Comparison of ENCODE assay signal across 8 mouse cellular contexts in genomic region chr1:138328320-138328719, GRCm38 (mm10). TPM values are rescaled to one million over a fixed set of nuclear protein-coding genes. Genes with fewer than 3 reads are reported as not detected.
DNase-seq lines count a peak whose midpoint lies in the region; ATAC-seq and TF ChIP-seq lines count a peak whose summit lies in the region.
"Had no signal": no experiment of that assay in that cellular context is flagged by ENCODE, and none has a peak within 500 bp of the region (broad histone marks: within the 10 kb centered on the region; RNA-seq: fewer than 3 reads in every experiment).

No protein-coding gene starts in this region.

- no peaks in the 10 kb centered on the region for H3K4me1 ChIP-seq in G1E (ENCODE audit: insufficient read depth, low read depth, low read length)

- DNase-seq in left cerebral cortex, postnatal 25 days (ENCODE audit: low spot score in 2 of 2): peak; percentile 57 to 66
- DNase-seq in left cerebral cortex, adult 11 months (ENCODE audit: low spot score): no peak
- DNase-seq in G1E (ENCODE audit: low spot score): no peak
- DNase-seq in cerebellum, postnatal 14 days: peak; percentile 37 to 65
- peak; percentile 37 for DNase-seq in heart, postnatal 4 days
- DNase-seq in lung, postnatal 14 days: peak; percentile 28
- DNase-seq in telencephalon, adult 2 months (ENCODE audit: low read depth, low spot score): peak; percentile 26

- no peak overlapping the region for H3K4me3 ChIP-seq in G1E (ENCODE audit: low read depth, low read length)

- H3K36me3 ChIP-seq in G1E (replicated peaks): no peaks in the 10 kb centered on the region

- no peaks in the 10 kb centered on the region for H3K9me3 ChIP-seq in G1E (replicated peaks)

- no peak for TF ChIP-seq CTCF in G1E (IDR thresholded peaks at IDR 0.05; ENCODE audit: low read depth, low read length)

- intact Hi-C loops in left cerebral cortex, postnatal 25 days (cut with DNase I): loop anchor here (2.0 to 10.0 kb wide), 6 partner anchors 198 to 936 kb away; no protein-coding TSS in a partner anchor

- peak; percentile 35; the same call in 1 of the 2 replicates for ATAC-seq in G1E (ENCODE audit: extremely low read depth, insufficient number of reproducible peaks, low FRiP score, poor library complexity, severe bottlenecking)

- H3K27me3 ChIP-seq in G1E (ENCODE audit: insufficient read depth, low read length): no peaks in the 10 kb centered on the region

RNA-seq across cellular contexts. Expression of gene Atp6v1g3, which starts 54.8 kb away (rescaled TPM):
- not detected for total RNA-seq in left cerebral cortex, postnatal 25 days (2021)
- total RNA-seq in G1E (2014; fragmentation: Nextera tagmentation) (not detected in 2 replicates), G1E (2017) (not detected in 2 replicates)
- not detected in 2 replicates for polyA plus RNA-seq in G1E (2012)
- total RNA-seq in heart, postnatal 4 days (2021): not detected
- polyA plus RNA-seq: large intestine, adult 2 months had no signal

Comparison
In these comparisons a context has a peak if more than half of its experiments do, and no peak if none do; other contexts are left out.
1. DNase-seq: peak in left cerebral cortex, postnatal 25 days (2 of 2), cerebellum, postnatal 14 days (2 of 2), heart, postnatal 4 days (single experiment), lung, postnatal 14 days (single experiment) and telencephalon, adult 2 months (single experiment); none in left cerebral cortex, adult 11 months (single experiment) and G1E (single experiment).